Comparison of ENCODE assay signal across 19 mouse cellular contexts in genomic region chr9:61555173-61555572, GRCm38 (mm10).
DNase-seq lines count a peak whose midpoint lies in the region; ATAC-seq and TF ChIP-seq lines count a peak whose summit lies in the region.
"Had no signal": no experiment of that assay in that cellular context is flagged by ENCODE, and none has a peak within 500 bp of the region (broad histone marks: within the 10 kb centered on the region; RNA-seq: fewer than 3 reads in every experiment).

No protein-coding gene starts in this region.

- no peak for TF ChIP-seq CTCF in brain, embryonic 14.5 days (IDR thresholded peaks at IDR 0.05; ENCODE audit: borderline replicate concordance, extremely low read depth, insufficient read depth, insufficient read length)

- H3K9me3 ChIP-seq in midbrain, embryonic 14.5 days (ENCODE audit: control insufficient read depth, low read length), result no peaks in the 10 kb centered on the region
- H3K9me3 ChIP-seq in midbrain, embryonic 13.5 days, result no peaks in the 10 kb centered on the region
- H3K9me3 ChIP-seq: embryonic facial prominence, embryonic 12.5 days; embryonic facial prominence, embryonic 15.5 days; forebrain, embryonic 12.5 days; hindbrain, embryonic 10.5 days; hindbrain, embryonic 13.5 days had no signal

- H3K4me3 ChIP-seq in midbrain, embryonic 14.5 days (replicated peaks; ENCODE audit: low read depth, low read length), result no peak overlapping the region
- H3K4me3 ChIP-seq in midbrain, embryonic 13.5 days (replicated peaks), result no peak overlapping the region
- H3K4me3 ChIP-seq: embryonic facial prominence, embryonic 12.5 days; embryonic facial prominence, embryonic 15.5 days; forebrain, embryonic 12.5 days; heart, adult 2 months; hindbrain, embryonic 10.5 days; hindbrain, embryonic 13.5 days had no signal

- no peak overlapping the region for H3K4me2 ChIP-seq in midbrain, embryonic 14.5 days (ENCODE audit: low read length)
- H3K4me2 ChIP-seq in midbrain, embryonic 13.5 days (replicated peaks), result no peak overlapping the region
- H3K4me2 ChIP-seq: embryonic facial prominence, embryonic 12.5 days; embryonic facial prominence, embryonic 15.5 days; forebrain, embryonic 12.5 days; heart, embryonic 11.5 days; hindbrain, embryonic 13.5 days had no signal

- no peak overlapping the region for H3K27ac ChIP-seq in midbrain, embryonic 14.5 days (replicated peaks; ENCODE audit: low read depth, low read length)
- no peak overlapping the region for H3K27ac ChIP-seq in midbrain, embryonic 13.5 days
- H3K27ac ChIP-seq: embryonic facial prominence, embryonic 12.5 days; embryonic facial prominence, embryonic 15.5 days; forebrain, embryonic 12.5 days; heart, adult 2 months; hindbrain, embryonic 10.5 days; hindbrain, embryonic 13.5 days had no signal

- H3K36me3 ChIP-seq in midbrain, embryonic 14.5 days (ENCODE audit: control insufficient read depth, insufficient read depth, low read length), result no peaks in the 10 kb centered on the region
- no peaks in the 10 kb centered on the region for H3K36me3 ChIP-seq in midbrain, embryonic 13.5 days
- H3K36me3 ChIP-seq: embryonic facial prominence, embryonic 12.5 days; embryonic facial prominence, embryonic 15.5 days; forebrain, embryonic 12.5 days; hindbrain, embryonic 10.5 days; hindbrain, embryonic 13.5 days had no signal

- no peak for TF ChIP-seq POLR2A in brain, embryonic 14.5 days (IDR thresholded peaks at IDR 0.05; ENCODE audit: borderline replicate concordance, extremely low read depth, insufficient read depth, insufficient read length, poor library complexity, severe bottlenecking)

- peak; percentile 26 for DNase-seq in heart, postnatal 4 days
- DNase-seq in heart, adult 8-10 months (ENCODE audit: low spot score), result no peak
- peak; percentile 37 for DNase-seq in midbrain, embryonic 14.5 days
- peak; percentile 45 for DNase-seq in right cerebral cortex, postnatal 4 days
- no peak for DNase-seq in right cerebral cortex, adult 18-20 months
- peak; percentile 37 for DNase-seq in brain, embryonic 14.5 days (ENCODE audit: low read depth)
- no peak for DNase-seq in adrenal gland, postnatal 10 days
- DNase-seq: cerebellum, adult 11-12 months; cerebellum, adult 8-10 months had no signal

- H3K27me3 ChIP-seq in midbrain, embryonic 14.5 days (ENCODE audit: control insufficient read depth, insufficient read depth, low read length), result no peaks in the 10 kb centered on the region
- no peaks in the 10 kb centered on the region for H3K27me3 ChIP-seq in midbrain, embryonic 13.5 days
- H3K27me3 ChIP-seq: embryonic facial prominence, embryonic 12.5 days; embryonic facial prominence, embryonic 15.5 days; Patski had no signal

- no peak for ATAC-seq in midbrain, embryonic 14.5 days (ENCODE audit: low FRiP score, low TSS enrichment)
- ATAC-seq in midbrain, embryonic 13.5 days, result no peak
- ATAC-seq: forebrain, embryonic 16.5 days had no signal

- no peak overlapping the region for H3K9ac ChIP-seq in midbrain, embryonic 14.5 days (replicated peaks; ENCODE audit: low read length)
- no peak overlapping the region for H3K9ac ChIP-seq in midbrain, embryonic 13.5 days (replicated peaks)
- H3K9ac ChIP-seq: embryonic facial prominence, embryonic 12.5 days; embryonic facial prominence, embryonic 15.5 days; forebrain, embryonic 12.5 days; hindbrain, embryonic 13.5 days had no signal

- 80% methylated on average over 8 of the region's 8 CpGs for WGBS in midbrain, embryonic 14.5 days
- WGBS in midbrain, embryonic 13.5 days, result 87% methylated on average over 8 of the region's 8 CpGs

- H3K4me1 ChIP-seq in midbrain, embryonic 14.5 days (ENCODE audit: control insufficient read depth, insufficient read depth, low read length), result no peaks in the 10 kb centered on the region
- peaks cover 26% of the 10 kb centered on the region for H3K4me1 ChIP-seq in midbrain, embryonic 13.5 days (replicated peaks)

Comparison
In these comparisons a context has a peak if more than half of its experiments do, and no peak if none do; other contexts are left out.
1. DNase-seq: peak in heart, postnatal 4 days (single experiment), midbrain, embryonic 14.5 days (single experiment), right cerebral cortex, postnatal 4 days (single experiment) and brain, embryonic 14.5 days (single experiment); none in heart, adult 8-10 months (single experiment), right cerebral cortex, adult 18-20 months (single experiment) and adrenal gland, postnatal 10 days (single experiment).